Mouse (Mus musculus) forebrain, embryonic 15.5 days (tissue): ENCODE measurements at regions not wholly inside any gene's neighbourhood (a gene's known extent, or its start where the extent isn't known, plus 50 kb on each side); places are given as distances from the start of the nearest gene placed in this dataset.
"Not testable (repeated sequence)": the region's sequence is repeated elsewhere in the genome, so short reads cannot be mapped to it uniquely, and the experiment has no call there.

Experiments used
- ATAC-seq: fragments of 200-750 bp; cut with Nextera tagmentation; replicated peaks from 2 replicates; pipeline ENCODE4 v1.8.0; 2017; ENCODE audit warnings: mild to moderate bottlenecking, moderate TSS enrichment, moderate library complexity
- H3K27ac ChIP-seq: fragments of 300-500 bp; sonication (generic); replicated peaks from 2 replicates; pipeline ENCODE4 v1.5.1; 2015; ENCODE audit warnings: mild to moderate bottlenecking, inconsistent platforms
- H3K27me3 ChIP-seq: fragments of 300-500 bp; sonication (generic); 2 replicates; pipeline ENCODE4 v1.6.1; 2015; ENCODE audit warnings: inconsistent platforms
- H3K36me3 ChIP-seq: fragments of 300-500 bp; sonication (generic); 2 replicates; pipeline ENCODE4 v1.6.1; 2015; ENCODE audit warnings: mild to moderate bottlenecking, inconsistent platforms
- H3K4me1 ChIP-seq: fragments of 300-500 bp; sonication (generic); 2 replicates; pipeline ENCODE4 v1.6.1; 2015; ENCODE audit warnings: inconsistent platforms
- H3K4me2 ChIP-seq: fragments of 300-500 bp; sonication (generic); replicated peaks from 2 replicates; pipeline ENCODE4 v1.6.1; 2015; ENCODE audit warnings: mild to moderate bottlenecking, inconsistent platforms
- H3K4me3 ChIP-seq: fragments of 300-500 bp; sonication (generic); 2 replicates; pipeline ENCODE4 v1.5.1; 2015; ENCODE audit warnings: mild to moderate bottlenecking, inconsistent platforms
- H3K9ac ChIP-seq: fragments of 300-500 bp; sonication (generic); replicated peaks from 2 replicates; pipeline ENCODE4 v1.6.1; 2015; ENCODE audit warnings: mild to moderate bottlenecking, inconsistent platforms
- H3K9me3 ChIP-seq: fragments of 300-500 bp; sonication (generic); 2 replicates; pipeline ENCODE4 v1.6.1; 2016; ENCODE audit warnings: inconsistent platforms
- WGBS: fragments of 180-500 bp; shearing (Covaris S2); methylation state at CpG from one replicate; pipeline ENCODE4 v1.1.7; 2015; ENCODE audit warnings: mixed read lengths; 5-methylcytosine and 5-hydroxymethylcytosine counted together

GRCm38 (mm10) chr4:4315651-4316411, 238.5 kb upstream of the Sdr16c6 start:
- H3K9ac ChIP-seq = no peak overlapping the region
- H3K27me3 ChIP-seq = no peaks in the 10 kb centered on the region
- H3K4me1 ChIP-seq = no peaks in the 10 kb centered on the region
- 77% methylated on average over 3 of the region's 3 CpGs for WGBS
- ATAC-seq = no peak
- H3K36me3 ChIP-seq = no peaks in the 10 kb centered on the region
- no peak overlapping the region for H3K4me3 ChIP-seq
- H3K4me2 ChIP-seq = no peak overlapping the region
- H3K9me3 ChIP-seq = no peaks in the 10 kb centered on the region
- H3K27ac ChIP-seq = no peak overlapping the region

DNA sequence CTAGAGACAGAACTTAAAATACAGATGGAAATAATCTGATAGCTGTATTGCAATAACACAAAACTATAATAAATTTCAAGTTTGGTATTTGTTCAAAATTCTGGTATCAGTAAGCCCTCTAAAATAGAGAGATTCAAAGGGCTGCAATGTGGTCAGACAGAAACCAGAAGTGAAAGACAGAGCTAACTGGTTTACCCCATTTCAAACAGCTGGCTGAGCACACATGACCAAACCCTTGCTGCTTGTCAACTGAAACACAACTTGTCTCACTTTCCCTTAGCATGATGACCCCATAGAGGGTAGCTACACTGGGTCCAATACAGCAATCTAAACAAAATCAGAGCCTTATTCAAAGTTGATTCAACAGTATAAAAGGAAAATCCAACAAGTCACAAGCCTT, 234.2 kb upstream of the Sdr16c6 start:
- H3K27ac ChIP-seq = no peak overlapping the region
- no peak overlapping the region for H3K4me3 ChIP-seq
- no peaks in the 10 kb centered on the region for H3K4me1 ChIP-seq
- no peak overlapping the region for H3K4me2 ChIP-seq
- H3K27me3 ChIP-seq = no peaks in the 10 kb centered on the region
- no peaks in the 10 kb centered on the region for H3K36me3 ChIP-seq
- H3K9ac ChIP-seq = no peak overlapping the region
- ATAC-seq = no peak
- no peaks in the 10 kb centered on the region for H3K9me3 ChIP-seq

DNA sequence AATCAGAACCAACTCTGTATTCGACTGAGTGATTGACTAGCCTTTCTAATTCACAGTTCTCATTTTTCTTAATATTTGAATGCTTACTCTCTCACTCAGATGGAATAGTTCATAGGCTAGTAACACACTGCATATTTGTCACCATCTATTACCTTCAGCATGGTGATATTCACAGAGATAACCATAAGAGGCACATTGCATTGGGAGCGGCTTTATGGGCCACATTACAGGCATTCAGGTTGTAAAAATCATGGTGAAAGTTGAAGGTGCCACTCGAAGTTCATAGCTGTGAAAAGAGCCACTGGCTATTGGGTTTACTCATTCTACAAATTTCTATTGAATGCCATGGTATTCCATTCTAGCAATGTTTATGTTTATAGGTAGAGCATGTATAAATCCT, 229.6 kb upstream of the Sdr16c6 start:
- no peak overlapping the region for H3K27ac ChIP-seq
- WGBS = 80% methylated on average over 3 of the region's 3 CpGs
- no peaks in the 10 kb centered on the region for H3K27me3 ChIP-seq
- H3K36me3 ChIP-seq = no peaks in the 10 kb centered on the region
- no peaks in the 10 kb centered on the region for H3K9me3 ChIP-seq
- H3K4me1 ChIP-seq = no peaks in the 10 kb centered on the region
- no peak overlapping the region for H3K9ac ChIP-seq
- ATAC-seq = no peak
- no peak overlapping the region for H3K4me2 ChIP-seq
- H3K4me3 ChIP-seq = no peak overlapping the region

DNA sequence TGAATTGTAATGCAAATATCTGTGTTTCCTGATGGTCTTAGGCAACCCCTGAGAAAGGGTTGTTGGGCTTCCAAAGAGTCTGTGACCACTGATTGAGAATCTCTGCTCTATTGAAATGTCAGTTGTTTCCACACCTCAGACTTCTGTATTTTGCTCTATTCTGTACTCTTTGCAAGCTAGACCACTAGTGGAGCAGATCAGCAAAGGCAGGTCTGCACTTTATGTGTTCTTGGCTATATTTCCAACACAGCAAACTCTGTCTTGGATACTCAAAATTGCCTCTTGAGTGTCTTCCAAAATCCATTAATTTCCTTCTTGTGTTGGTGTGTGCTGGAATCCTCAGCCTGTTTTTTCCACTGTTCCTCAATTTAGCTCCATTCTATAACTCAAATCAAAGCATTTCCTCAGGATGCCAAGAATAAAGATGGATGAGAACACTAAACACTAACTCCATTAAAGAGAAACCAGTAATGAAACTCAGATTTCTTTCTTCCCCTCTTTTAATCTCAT, 228.5 kb upstream of the Sdr16c6 start:
- H3K27ac ChIP-seq = no peak overlapping the region
- no peaks in the 10 kb centered on the region for H3K9me3 ChIP-seq
- no peak for ATAC-seq
- H3K9ac ChIP-seq = no peak overlapping the region
- H3K27me3 ChIP-seq = no peaks in the 10 kb centered on the region
- H3K36me3 ChIP-seq = no peaks in the 10 kb centered on the region
- no peak overlapping the region for H3K4me3 ChIP-seq
- H3K4me1 ChIP-seq = no peaks in the 10 kb centered on the region
- no peak overlapping the region for H3K4me2 ChIP-seq

DNA sequence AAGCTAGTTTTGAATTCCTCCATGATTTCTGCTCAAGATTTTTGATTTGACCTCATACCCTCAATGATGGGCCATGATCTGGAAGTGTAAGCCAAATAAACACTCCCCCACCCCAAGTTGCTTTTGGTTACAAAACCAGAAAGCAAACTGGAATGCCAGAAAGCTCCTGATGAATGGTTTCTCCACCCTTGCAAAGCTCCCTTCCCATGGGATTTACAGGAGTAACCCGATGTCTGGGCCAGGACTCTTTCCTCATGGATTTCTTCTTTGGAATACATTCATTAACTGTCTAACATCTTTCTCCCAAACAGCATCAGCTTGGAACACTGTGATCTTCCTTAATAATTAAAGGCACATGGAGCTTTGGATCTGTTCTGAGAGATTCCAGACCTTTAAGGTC, 227.3 kb upstream of the Sdr16c6 start:
- no peaks in the 10 kb centered on the region for H3K27me3 ChIP-seq
- no peak overlapping the region for H3K27ac ChIP-seq
- ATAC-seq = no peak
- no peak overlapping the region for H3K4me2 ChIP-seq
- H3K9me3 ChIP-seq = no peaks in the 10 kb centered on the region
- no peaks in the 10 kb centered on the region for H3K36me3 ChIP-seq
- no peaks in the 10 kb centered on the region for H3K4me1 ChIP-seq
- WGBS = 87% methylated on average over 1 of the region's 1 CpGs
- H3K4me3 ChIP-seq = no peak overlapping the region
- no peak overlapping the region for H3K9ac ChIP-seq

DNA sequence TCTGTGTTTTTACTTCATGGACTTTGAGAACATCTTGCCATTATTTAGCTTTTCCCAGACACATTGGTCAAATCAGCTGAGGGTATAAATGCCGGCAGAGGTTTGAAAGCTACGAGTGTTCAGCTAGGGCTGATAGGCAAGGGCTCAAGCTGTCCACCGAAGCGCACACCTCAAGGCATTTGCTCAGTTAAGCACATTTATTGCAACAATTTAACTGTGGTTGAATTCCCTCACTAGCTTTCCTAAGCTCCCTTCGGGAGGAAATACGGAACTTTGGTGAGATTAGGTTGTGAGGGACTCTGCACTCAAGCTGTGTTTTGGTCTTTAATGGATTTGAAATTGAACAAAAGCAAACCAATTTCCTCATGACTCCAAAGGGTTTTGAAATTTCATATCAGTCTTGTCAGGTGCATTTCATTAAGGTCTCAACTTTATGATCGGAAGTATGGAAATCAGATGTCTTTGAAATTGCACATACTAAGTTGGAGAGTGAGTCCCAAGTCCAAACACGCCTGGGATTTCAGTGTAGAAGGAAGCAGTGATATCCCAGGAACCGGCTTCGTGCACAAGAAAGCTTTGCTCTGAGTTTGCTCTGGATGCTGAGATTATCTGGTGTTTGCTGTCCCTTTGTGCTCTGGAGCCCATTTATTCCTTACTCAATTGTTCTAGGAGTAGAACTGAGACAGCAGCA, 223.0 kb upstream of the Sdr16c6 start:
- 82% methylated on average over 10 of the region's 10 CpGs for WGBS
- no peaks in the 10 kb centered on the region for H3K9me3 ChIP-seq
- no peaks in the 10 kb centered on the region for H3K36me3 ChIP-seq
- no peak overlapping the region for H3K4me3 ChIP-seq
- H3K9ac ChIP-seq = no peak overlapping the region
- no peak overlapping the region for H3K4me2 ChIP-seq
- H3K4me1 ChIP-seq = no peaks in the 10 kb centered on the region
- no peaks in the 10 kb centered on the region for H3K27me3 ChIP-seq
- ATAC-seq = no peak
- H3K27ac ChIP-seq = no peak overlapping the region

DNA sequence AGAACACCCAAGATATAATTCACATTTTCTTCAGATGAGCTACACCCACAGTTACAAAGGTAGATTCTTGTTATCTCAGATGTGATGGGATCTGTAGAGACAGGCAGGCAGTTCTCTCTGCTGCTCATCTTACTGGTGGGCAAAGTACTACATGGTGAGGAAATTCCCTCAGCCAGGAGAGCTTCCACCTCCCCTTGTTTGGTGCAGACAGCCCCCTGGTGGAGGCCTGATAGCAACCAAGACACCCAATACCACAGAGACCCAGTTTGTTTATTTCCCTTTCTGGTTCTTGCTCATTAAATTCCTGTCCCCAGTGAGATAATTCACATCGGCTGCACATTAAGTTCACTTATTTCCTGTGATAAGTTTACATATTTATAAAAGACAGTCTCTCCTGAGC, 222.3 kb upstream of the Sdr16c6 start:
- 76% methylated on average over 1 of the region's 1 CpGs for WGBS
- Histone ChIP-seq H3K36me3 (no peaks in the 10 kb centered on the region), H3K9me3 (no peaks in the 10 kb centered on the region), H3K4me3 (no peak overlapping the region), H3K27me3 (no peaks in the 10 kb centered on the region), H3K9ac (no peak overlapping the region), H3K4me1 (no peaks in the 10 kb centered on the region), H3K27ac (no peak overlapping the region), H3K4me2 (no peak overlapping the region)
- no peak for ATAC-seq

DNA sequence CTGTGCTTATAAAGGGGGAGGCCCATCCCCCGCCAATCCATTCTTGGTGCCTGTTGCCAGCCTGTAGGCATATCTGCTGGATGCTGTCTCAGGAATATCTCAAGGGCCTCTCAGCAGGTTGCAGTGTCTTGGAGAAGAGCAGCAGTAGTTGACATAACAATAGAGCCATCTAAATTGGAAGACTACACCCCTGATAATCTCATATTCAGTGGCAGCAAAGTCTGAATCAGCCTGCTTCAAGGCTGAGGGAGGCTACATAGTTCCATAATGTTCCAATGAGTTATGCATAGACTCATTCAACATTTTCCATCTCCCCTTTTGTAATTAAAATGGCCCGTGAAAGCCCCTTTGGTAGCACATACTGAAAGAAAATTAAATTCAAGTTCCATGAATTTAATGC, 172.3 kb upstream of the Sdr16c6 start:
- Histone ChIP-seq H3K27me3 (no peaks in the 10 kb centered on the region), H3K9ac (no peak overlapping the region), H3K4me1 (no peaks in the 10 kb centered on the region), H3K36me3 (no peaks in the 10 kb centered on the region), H3K4me3 (no peak overlapping the region), H3K9me3 (no peaks in the 10 kb centered on the region), H3K27ac (no peak overlapping the region), H3K4me2 (no peak overlapping the region)
- ATAC-seq = no peak
- WGBS = 79% methylated on average over 2 of the region's 2 CpGs

DNA sequence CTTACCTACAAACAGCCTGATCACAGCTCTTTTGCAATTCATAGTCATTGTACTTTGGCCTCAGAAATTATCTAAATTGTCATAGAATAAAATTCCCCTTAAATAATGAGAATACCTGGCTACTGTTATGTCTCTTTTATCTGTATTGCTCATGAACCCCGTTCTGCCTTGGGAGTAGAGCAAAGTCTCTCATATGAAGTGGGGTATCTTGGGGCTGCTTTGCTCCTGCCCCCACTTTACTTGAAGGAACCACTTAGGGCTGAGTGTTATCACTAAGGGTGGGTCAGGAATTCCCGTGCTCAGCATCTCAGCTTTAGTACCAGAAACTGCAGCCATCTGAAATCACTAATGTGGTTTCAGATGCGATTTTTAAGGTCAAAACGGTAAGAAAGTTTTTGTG, 170.3 kb upstream of the Sdr16c6 start:
- H3K4me3 ChIP-seq = no peak overlapping the region
- no peak overlapping the region for H3K4me2 ChIP-seq
- no peaks in the 10 kb centered on the region for H3K9me3 ChIP-seq
- no peak overlapping the region for H3K9ac ChIP-seq
- H3K4me1 ChIP-seq = no peaks in the 10 kb centered on the region
- no peak for ATAC-seq
- no peak overlapping the region for H3K27ac ChIP-seq
- H3K27me3 ChIP-seq = no peaks in the 10 kb centered on the region
- WGBS = 86% methylated on average over 4 of the region's 4 CpGs
- no peaks in the 10 kb centered on the region for H3K36me3 ChIP-seq

DNA sequence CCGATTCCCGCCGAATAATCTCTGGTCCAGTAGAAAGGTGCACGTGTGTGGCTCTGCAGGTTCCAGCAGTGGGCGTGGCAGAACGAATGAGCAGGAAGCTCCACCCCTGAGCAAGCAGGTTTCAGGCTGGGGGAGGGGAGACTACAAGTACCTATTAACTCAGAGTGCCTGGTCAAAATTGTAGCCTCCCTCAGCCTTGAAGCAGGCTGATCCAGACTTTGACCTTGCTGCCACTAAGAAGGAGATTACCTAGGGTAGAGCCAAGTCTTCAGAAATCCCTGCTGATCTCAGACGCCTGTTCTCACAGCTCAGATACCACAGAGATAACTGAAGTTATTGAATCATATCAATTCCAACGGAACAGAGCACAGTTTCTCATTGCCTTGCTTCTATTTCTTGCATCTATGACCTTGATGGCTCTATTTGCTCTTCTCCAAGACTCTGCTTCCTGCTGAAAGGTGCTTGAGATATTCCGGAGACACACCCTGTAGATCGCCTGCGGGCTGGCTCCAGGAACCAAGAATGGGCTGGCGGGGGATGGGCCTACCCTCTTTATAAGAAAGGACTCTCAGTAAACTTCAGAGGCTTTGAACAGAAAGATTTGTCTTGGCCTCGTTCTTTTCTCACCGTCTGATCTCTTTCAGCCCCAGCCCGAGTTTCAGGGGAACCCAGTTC, 165.1 kb upstream of the Sdr16c6 start:
- H3K4me2 ChIP-seq, H3K9me3 ChIP-seq, H3K4me3 ChIP-seq, H3K27me3 ChIP-seq, H3K9ac ChIP-seq, H3K36me3 ChIP-seq, H3K27ac ChIP-seq, ATAC-seq, H3K4me1 ChIP-seq: not testable (repeated sequence)
- 88% methylated on average over 15 of the region's 15 CpGs for WGBS

DNA sequence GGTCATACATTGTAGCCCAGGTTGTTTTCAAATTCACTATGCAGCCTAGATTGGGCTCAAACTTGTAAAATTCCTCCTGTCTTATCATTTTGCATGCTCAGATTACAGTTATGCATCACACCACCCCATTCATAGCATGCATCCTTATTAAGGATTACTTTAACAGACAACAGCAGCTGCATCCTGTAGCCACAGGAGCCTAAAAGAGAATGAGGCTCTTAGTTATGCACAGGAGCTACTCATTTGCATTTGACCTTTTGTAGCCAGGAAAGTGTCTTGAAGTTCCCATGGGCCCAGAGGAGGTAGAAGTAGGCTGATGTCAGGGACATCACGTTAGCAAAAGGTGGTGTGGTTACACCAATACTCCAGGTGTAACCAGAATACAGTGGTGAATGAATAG, 148.9 kb upstream of the Sdr16c6 start:
- no peak overlapping the region for H3K4me2 ChIP-seq
- no peaks in the 10 kb centered on the region for H3K9me3 ChIP-seq
- H3K4me1 ChIP-seq = no peaks in the 10 kb centered on the region
- H3K36me3 ChIP-seq = no peaks in the 10 kb centered on the region
- no peak overlapping the region for H3K4me3 ChIP-seq
- WGBS = 14% methylated on average over 1 of the region's 1 CpGs
- ATAC-seq = no peak
- no peaks in the 10 kb centered on the region for H3K27me3 ChIP-seq
- no peak overlapping the region for H3K27ac ChIP-seq
- no peak overlapping the region for H3K9ac ChIP-seq

GRCm38 (mm10) chr4:4219701-4220100, 142.4 kb upstream of the Sdr16c6 start:
- H3K4me2 ChIP-seq = no peak overlapping the region
- no peaks in the 10 kb centered on the region for H3K36me3 ChIP-seq
- H3K4me1 ChIP-seq = no peaks in the 10 kb centered on the region
- no peak overlapping the region for H3K9ac ChIP-seq
- H3K27ac ChIP-seq = no peak overlapping the region
- ATAC-seq = no peak
- 87% methylated on average over 2 of the region's 2 CpGs for WGBS
- no peak overlapping the region for H3K4me3 ChIP-seq
- H3K9me3 ChIP-seq = no peaks in the 10 kb centered on the region
- no peaks in the 10 kb centered on the region for H3K27me3 ChIP-seq
